Mouse (Mus musculus) ES-Bruce4 (cell line): Measurements from ENCODE around the gene Dhrs1. TPM values are rescaled to one million over a fixed set of nuclear protein-coding genes. Genes with fewer than 3 reads are reported as not detected.

Experiments used
- H3K27ac ChIP-seq: 2 replicates; pipeline ENCODE4 v1.5.1; 2012; ENCODE audit warnings: low read length, inconsistent platforms; ENCODE audit not compliant: insufficient read depth
- H3K27me3 ChIP-seq: 2 replicates; pipeline ENCODE4 v1.6.1; 2012; ENCODE audit warnings: mild to moderate bottlenecking, low read length, inconsistent platforms; ENCODE audit not compliant: control insufficient read depth, poor library complexity, insufficient read depth, severe bottlenecking
- H3K36me3 ChIP-seq: 2 replicates; pipeline ENCODE4 v1.6.1; 2012; ENCODE audit warnings: inconsistent platforms, mild to moderate bottlenecking, low read length, moderate library complexity; ENCODE audit not compliant: control insufficient read depth, poor library complexity, insufficient read depth, severe bottlenecking
- H3K4me1 ChIP-seq: one replicate; pipeline ENCODE4 v1.8.1; 2011; ENCODE audit warnings: low read length; ENCODE audit not compliant: control insufficient read depth, insufficient read depth
- H3K4me3 ChIP-seq: 2 replicates; pipeline ENCODE4 v1.5.1; 2011; ENCODE audit warnings: low read depth, mild to moderate bottlenecking, low read length
- H3K9ac ChIP-seq: 2 replicates; pipeline ENCODE4 v1.6.1; 2012; ENCODE audit warnings: low read depth, mild to moderate bottlenecking, inconsistent platforms; ENCODE audit not compliant: poor library complexity, severe bottlenecking
- H3K9me3 ChIP-seq: replicated peaks from 2 replicates; pipeline ENCODE4 v1.6.1; 2012; ENCODE audit warnings: mild to moderate bottlenecking, low read length, inconsistent platforms; ENCODE audit not compliant: control insufficient read depth, poor library complexity, insufficient read depth, severe bottlenecking
- CTCF ChIP-seq: IDR thresholded peaks from one replicate; pipeline ENCODE4 v1.8.1; 2011; ENCODE audit warnings: low read depth, low read length
- EP300 ChIP-seq: IDR thresholded peaks from 2 replicates; pipeline ENCODE4 v1.6.1; 2011; ENCODE audit warnings: low read depth, low read length; ENCODE audit not compliant: insufficient read depth
- POLR2A ChIP-seq: IDR thresholded peaks from one replicate; pipeline ENCODE4 v1.8.1; 2011; ENCODE audit warnings: low read length; ENCODE audit not compliant: insufficient read depth
- polyA plus RNA-seq: library from polyadenylated mRNA; stranded (reverse); fragments of >200 nt; gene quantifications from 2 replicates; pipeline ENCODE4 v1.2.4, GENCODE M21; 2011; ENCODE audit warnings: low read depth; ENCODE audit not compliant: missing spikeins, insufficient read depth, insufficient read length

Dhrs1 gene
- polyA plus RNA-seq, 1 experiment = 38.9 TPM

DNA sequence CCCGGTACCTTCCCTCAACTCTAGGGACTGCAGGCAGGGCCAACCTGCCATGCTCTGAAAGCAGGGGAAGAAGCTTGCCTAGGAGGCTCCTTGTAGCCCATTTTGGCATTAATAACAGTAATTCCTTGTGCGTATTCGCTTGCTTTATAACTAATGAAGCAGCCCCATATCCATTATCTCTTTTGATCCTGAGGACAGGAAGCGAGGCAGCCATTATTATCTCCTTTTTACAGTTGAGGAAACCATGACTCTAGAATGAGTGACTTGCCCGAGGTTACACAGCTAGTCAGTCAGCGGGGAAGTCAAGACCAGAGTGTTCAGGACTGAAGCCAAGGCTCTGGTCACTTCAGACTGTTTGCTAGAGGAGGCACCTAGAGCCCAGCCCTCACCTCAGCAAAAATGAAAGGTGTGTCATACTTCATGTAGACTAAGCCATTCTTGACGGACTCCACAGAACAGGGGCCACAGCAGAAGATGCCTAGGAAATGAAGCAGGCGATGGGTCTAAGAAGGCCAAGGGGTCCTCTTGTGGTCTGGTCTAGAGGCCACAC lies 39.4 kb downstream of the Dhrs1 start:
- TF ChIP-seq CTCF (no peak), EP300 (no peak), POLR2A (no peak)
- Histone ChIP-seq H3K4me3 (no peak overlapping the region), H3K9me3 (no peaks in the 10 kb centered on the region), H3K27ac (no peak overlapping the region), H3K27me3 (no peaks in the 10 kb centered on the region), H3K36me3 (peaks cover 3% of the 10 kb centered on the region; the same call in 1 of the 2 replicates), H3K4me1 (peaks cover 14% of the 10 kb centered on the region), H3K9ac (no peak overlapping the region)

DNA sequence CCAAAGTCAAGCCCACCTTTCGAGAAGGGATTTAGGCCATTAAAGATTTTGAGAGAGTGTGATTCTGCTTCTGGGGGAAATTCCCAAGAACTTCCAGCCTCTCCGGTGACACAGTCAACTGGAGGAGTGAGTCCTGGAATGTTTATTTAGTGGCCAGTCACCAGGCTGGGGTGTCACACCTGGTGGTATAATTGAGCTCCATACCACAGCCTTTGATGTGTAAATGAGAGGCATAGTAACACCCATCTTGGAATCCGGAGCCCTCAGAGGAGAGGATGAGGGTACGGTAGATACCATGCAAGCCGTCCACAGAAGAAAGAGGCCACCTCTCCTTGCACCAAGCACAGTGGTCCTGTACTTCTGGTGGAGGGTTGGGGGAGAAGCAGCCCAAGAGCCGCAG lies 42.7 kb downstream of the Dhrs1 start:
- H3K4me1 ChIP-seq = no peaks in the 10 kb centered on the region
- no peaks in the 10 kb centered on the region for H3K27me3 ChIP-seq
- no peak overlapping the region for H3K4me3 ChIP-seq
- no peak overlapping the region for H3K27ac ChIP-seq
- H3K9me3 ChIP-seq = no peaks in the 10 kb centered on the region
- H3K36me3 ChIP-seq = peaks cover 3% of the 10 kb centered on the region; the same call in 1 of the 2 replicates
- no peak overlapping the region for H3K9ac ChIP-seq
- no peak for TF ChIP-seq CTCF
- no peak for TF ChIP-seq POLR2A
- TF ChIP-seq EP300 = no peak

GRCm38 (mm10) chr14:55701131-55701530 lies 44.4 kb downstream of the Dhrs1 start:
- Histone ChIP-seq H3K27me3 (no peaks in the 10 kb centered on the region), H3K9me3 (no peaks in the 10 kb centered on the region), H3K4me3 (no peak overlapping the region), H3K4me1 (no peaks in the 10 kb centered on the region), H3K27ac (no peak overlapping the region), H3K9ac (no peak overlapping the region), H3K36me3 (peaks cover 3% of the 10 kb centered on the region; the same call in 1 of the 2 replicates)
- TF ChIP-seq CTCF = no peak
- no peak for TF ChIP-seq EP300
- no peak for TF ChIP-seq POLR2A

DNA sequence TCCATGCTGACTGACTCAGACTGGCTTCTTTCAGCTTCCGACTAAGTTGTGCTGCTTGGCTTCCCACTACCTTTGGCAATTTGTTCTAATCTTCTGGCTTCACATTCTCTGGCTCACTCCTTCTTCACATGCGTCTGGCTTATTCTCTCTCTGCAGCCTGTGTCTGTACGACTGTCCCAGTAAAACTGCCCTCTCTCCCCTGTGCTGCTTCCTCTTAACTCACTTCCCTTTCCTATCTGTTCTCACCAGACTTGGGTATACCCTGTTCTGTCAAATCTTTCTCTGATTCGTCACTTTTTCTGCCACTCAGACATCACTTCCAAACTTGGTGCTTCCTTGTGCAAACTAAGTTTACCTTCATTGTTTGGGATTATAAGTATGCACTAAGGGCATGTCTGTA lies 48.3 kb downstream of the Dhrs1 start:
- no peak overlapping the region for H3K9ac ChIP-seq
- H3K27me3 ChIP-seq = no peaks in the 10 kb centered on the region
- H3K4me3 ChIP-seq = no peak overlapping the region
- TF ChIP-seq CTCF (no peak), EP300 (no peak), POLR2A (no peak)
- H3K27ac ChIP-seq = no peak overlapping the region
- H3K9me3 ChIP-seq = peaks cover 2% of the 10 kb centered on the region; the same call in 1 of the 2 replicates
- no peaks in the 10 kb centered on the region for H3K36me3 ChIP-seq
- no peaks in the 10 kb centered on the region for H3K4me1 ChIP-seq

DNA sequence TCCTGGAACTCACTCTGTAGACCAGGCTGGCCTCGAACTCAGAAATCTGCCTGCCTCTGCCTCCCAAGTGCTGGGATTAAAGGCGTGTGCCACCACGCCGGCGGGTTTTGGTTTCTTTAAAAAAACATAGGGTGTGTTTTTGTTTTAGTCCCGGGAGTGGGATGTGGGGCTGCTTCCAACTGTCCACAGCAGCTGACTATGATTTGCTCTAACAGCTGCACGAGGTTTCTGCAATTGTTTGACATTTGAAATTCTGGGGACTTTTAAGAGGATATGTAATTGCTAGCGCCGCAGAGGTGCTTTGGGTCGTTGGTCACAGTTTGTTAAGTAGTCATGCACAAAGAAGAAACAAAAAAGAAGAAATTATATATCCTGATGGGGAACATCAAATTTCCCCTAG lies 56.1 kb downstream of the Dhrs1 start:
- H3K36me3 ChIP-seq = no peaks in the 10 kb centered on the region
- no peak for TF ChIP-seq POLR2A
- no peak overlapping the region for H3K4me3 ChIP-seq
- no peaks in the 10 kb centered on the region for H3K27me3 ChIP-seq
- no peak overlapping the region for H3K27ac ChIP-seq
- no peaks in the 10 kb centered on the region for H3K4me1 ChIP-seq
- peaks cover 2% of the 10 kb centered on the region; the same call in 1 of the 2 replicates for H3K9me3 ChIP-seq
- no peak overlapping the region for H3K9ac ChIP-seq

Other genes starting within 250 kb of the Dhrs1 start
- gene Cpne6, start 235.2 kb downstream of the Dhrs1 start, polyA plus RNA-seq = not detected in 2 replicates
- gene Nrl, start 220.7 kb downstream of the Dhrs1 start, polyA plus RNA-seq = not detected in 2 replicates
- 18.0 and 21.2 TPM in 2 replicates for gene Pck2, start 205.4 kb downstream of the Dhrs1 start, polyA plus RNA-seq
- 25.6 and 34.7 TPM in 2 replicates for gene Dcaf11, start 185.7 kb downstream of the Dhrs1 start, polyA plus RNA-seq
- not detected in 2 replicates for gene A730061H03Rik, start 185.3 kb downstream of the Dhrs1 start, polyA plus RNA-seq
- 1.5 TPM in 1 of 2 replicates, not detected in the other for gene Fitm1, start 170.1 kb downstream of the Dhrs1 start, polyA plus RNA-seq
- gene Psme1, start 167.6 kb downstream of the Dhrs1 start, polyA plus RNA-seq = 188 and 199 TPM in 2 replicates
- 5.3 and 6.1 TPM in 2 replicates for gene Emc9, start 160.4 kb downstream of the Dhrs1 start, polyA plus RNA-seq
- gene Psme2, start 154.6 kb downstream of the Dhrs1 start, polyA plus RNA-seq = 195 and 200 TPM in 2 replicates
- 31.6 and 39.1 TPM in 2 replicates for gene Rnf31, start 154.0 kb downstream of the Dhrs1 start, polyA plus RNA-seq
- gene Irf9, start 142.1 kb downstream of the Dhrs1 start, polyA plus RNA-seq = 9.6 and 10.9 TPM in 2 replicates
- 16.4 and 20.6 TPM in 2 replicates for gene Rec8, start 127.7 kb downstream of the Dhrs1 start, polyA plus RNA-seq
- 69.4 and 88.5 TPM in 2 replicates for gene Ipo4, start 109.7 kb downstream of the Dhrs1 start, polyA plus RNA-seq
- 9.8 and 14.1 TPM in 2 replicates for gene Gm49378, start 107.8 kb downstream of the Dhrs1 start, polyA plus RNA-seq
- gene Tm9sf1, start 101.9 kb downstream of the Dhrs1 start, polyA plus RNA-seq = 22.7 and 25.1 TPM in 2 replicates
- gene Tssk4, start 95.5 kb downstream of the Dhrs1 start, polyA plus RNA-seq = not detected in 2 replicates
- 33.2 and 36.0 TPM in 2 replicates for gene Mdp1, start 85.2 kb downstream of the Dhrs1 start, polyA plus RNA-seq
- gene Gmpr2, start 73.7 kb downstream of the Dhrs1 start, polyA plus RNA-seq = 22.2 and 26.7 TPM in 2 replicates
- gene Nedd8, start 73.6 kb downstream of the Dhrs1 start, polyA plus RNA-seq = 229 and 241 TPM in 2 replicates
- 50.9 and 63.6 TPM in 2 replicates for gene Tinf2, start 63.9 kb downstream of the Dhrs1 start, polyA plus RNA-seq
- 24.3 and 26.9 TPM in 2 replicates for gene Tgm1, start 31.8 kb downstream of the Dhrs1 start, polyA plus RNA-seq
- 39.6 and 42.5 TPM in 2 replicates for gene Rabggta, start 23.4 kb downstream of the Dhrs1 start, polyA plus RNA-seq
- 56.2 and 59.8 TPM in 2 replicates for gene Nop9, start within 50 bp of the Dhrs1 start, polyA plus RNA-seq
- gene Cideb, start 12.8 kb upstream of the Dhrs1 start, polyA plus RNA-seq = not detected in 2 replicates
- gene Ltb4r2, start 15.7 kb upstream of the Dhrs1 start, polyA plus RNA-seq = 5.3 and 6.8 TPM in 2 replicates
- 2.6 and 3.0 TPM in 2 replicates for gene Ltb4r1, start 20.3 kb upstream of the Dhrs1 start, polyA plus RNA-seq
- gene Adcy4, start 38.4 kb upstream of the Dhrs1 start, polyA plus RNA-seq = 0.30 and 1.2 TPM in 2 replicates
- 11.0 and 16.4 TPM in 2 replicates for gene Ripk3, start 43.2 kb upstream of the Dhrs1 start, polyA plus RNA-seq
- gene Nfatc4, start 77.5 kb upstream of the Dhrs1 start, polyA plus RNA-seq = 57.0 and 57.7 TPM in 2 replicates
- 21.5 and 24.6 TPM in 2 replicates for gene Nynrin, start 108.3 kb upstream of the Dhrs1 start, polyA plus RNA-seq
- 0.21 and 0.27 TPM in 2 replicates for gene Cbln3, start 138.7 kb upstream of the Dhrs1 start, polyA plus RNA-seq
- gene Khnyn, start 139.3 kb upstream of the Dhrs1 start, polyA plus RNA-seq = 29.8 and 30.9 TPM in 2 replicates
- 7.9 and 13.2 TPM in 2 replicates for gene Sdr39u1, start 154.6 kb upstream of the Dhrs1 start, polyA plus RNA-seq
- gene Cma1, start 199.0 kb upstream of the Dhrs1 start, polyA plus RNA-seq = not detected in 2 replicates
- gene Cma2, start 205.3 kb upstream of the Dhrs1 start, polyA plus RNA-seq = not detected in 2 replicates